Comparison of ENCODE assay signal across 8 mouse cellular contexts in the genomic region with DNA sequence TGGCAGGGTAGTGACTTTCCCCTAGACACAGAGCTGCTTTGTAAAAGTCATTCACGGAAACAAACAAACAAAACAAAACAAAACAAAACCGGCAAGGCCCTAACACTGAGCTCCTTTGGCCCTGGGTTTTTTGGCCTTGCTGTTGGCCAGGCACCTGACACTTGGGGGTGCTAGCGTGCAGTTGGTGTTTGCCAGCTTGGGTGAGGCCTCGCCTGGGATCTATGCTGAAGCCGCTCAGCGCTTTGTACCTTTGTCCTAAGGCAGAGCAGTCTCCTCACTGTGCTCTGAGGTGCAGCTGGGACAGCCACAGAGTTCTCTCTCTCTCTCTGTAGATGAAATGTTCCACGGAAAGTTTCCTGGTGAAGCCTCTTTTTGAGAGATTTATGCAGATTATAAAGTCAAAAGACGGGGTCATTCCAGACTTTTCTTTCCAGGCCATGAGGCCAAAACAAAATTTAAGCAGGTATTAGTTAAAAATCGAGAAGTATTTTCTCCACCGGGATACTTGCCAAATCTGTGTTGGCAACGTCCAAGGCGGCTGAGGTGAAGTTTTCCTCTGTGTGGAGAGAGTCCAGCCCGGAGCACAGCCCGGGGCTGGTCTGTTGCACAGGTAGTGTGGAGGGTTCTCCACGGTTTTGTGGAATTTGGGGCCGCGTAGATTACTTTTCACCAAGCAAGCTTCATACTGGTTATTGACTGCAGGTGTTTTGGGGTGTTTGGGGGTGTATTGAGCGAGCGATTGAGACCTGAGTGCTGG.
A peak's percentile ranks its signal among the peaks of the same experiment; 100 is the strongest.
DNase-seq lines count a peak whose midpoint lies in the region; ATAC-seq and TF ChIP-seq lines count a peak whose summit lies in the region.

No protein-coding gene starts in this region.

- H3K79me2 ChIP-seq in heart, adult 2 months (replicated peaks; ENCODE audit: control insufficient read depth, insufficient read depth, low read length), result no peaks in the 10 kb centered on the region

- no peaks in the 10 kb centered on the region for H3K36me3 ChIP-seq in heart, adult 2 months (ENCODE audit: control insufficient read depth, insufficient read depth, low read length)
- H3K36me3 ChIP-seq in kidney, adult 2 months (ENCODE audit: control insufficient read depth, insufficient read depth, low read length), result no peaks in the 10 kb centered on the region
- no peaks in the 10 kb centered on the region for H3K36me3 ChIP-seq in limb, embryonic 10.5 days
- no peaks in the 10 kb centered on the region for H3K36me3 ChIP-seq in midbrain, embryonic 14.5 days (ENCODE audit: control insufficient read depth, insufficient read depth, low read length)
- H3K36me3 ChIP-seq in stomach, embryonic 15.5 days, result no peaks in the 10 kb centered on the region

- H3K4me2 ChIP-seq in midbrain, embryonic 14.5 days (ENCODE audit: low read length), result no peak overlapping the region
- H3K4me2 ChIP-seq in stomach, embryonic 15.5 days, result no peak overlapping the region

- H3K27me3 ChIP-seq in heart, adult 2 months (ENCODE audit: control insufficient read depth, insufficient read depth, low read length), result no peaks in the 10 kb centered on the region
- H3K27me3 ChIP-seq in kidney, adult 2 months (replicated peaks; ENCODE audit: control insufficient read depth, insufficient read depth, low read length), result no peaks in the 10 kb centered on the region
- H3K27me3 ChIP-seq in limb, embryonic 10.5 days (ENCODE audit: low read depth, poor library complexity, severe bottlenecking), result peaks cover 19% of the 10 kb centered on the region; the same call in 1 of the 2 replicates
- no peaks in the 10 kb centered on the region for H3K27me3 ChIP-seq in midbrain, embryonic 14.5 days (ENCODE audit: control insufficient read depth, insufficient read depth, low read length)
- no peaks in the 10 kb centered on the region for H3K27me3 ChIP-seq in stomach, embryonic 15.5 days (replicated peaks)

- peak; percentile 61 for DNase-seq in 416B (ENCODE audit: low read depth)
- peak; percentile 82 for DNase-seq in adrenal gland, postnatal 10 days
- peak; percentile 73 for DNase-seq in embryo, embryonic 9.5 days (ENCODE audit: extremely low spot score)
- peak; percentile 66 to 80 for DNase-seq in heart, adult 2 months
- DNase-seq in kidney, adult 2 months, result peak; percentile 89
- peak; percentile 79 for DNase-seq in limb, embryonic 10.5 days (ENCODE audit: low spot score)
- DNase-seq in midbrain, embryonic 14.5 days, result peak; percentile 79

- intact Hi-C loops in heart, adult 2 months (cut with DNase I), result loop anchor here (10.0 kb wide), 1 partner anchor 506 kb away; no protein-coding TSS in a partner anchor

- no peak overlapping the region for H3K27ac ChIP-seq in heart, adult 2 months
- H3K27ac ChIP-seq in kidney, adult 2 months (ENCODE audit: insufficient read depth, low read depth, low read length), result peak overlapping the region; percentile 59
- peak overlapping the region; percentile 5; the same call in 1 of the 2 replicates for H3K27ac ChIP-seq in limb, embryonic 10.5 days
- H3K27ac ChIP-seq in midbrain, embryonic 14.5 days (replicated peaks; ENCODE audit: low read depth, low read length), result no peak overlapping the region
- no peak overlapping the region for H3K27ac ChIP-seq in stomach, embryonic 15.5 days

- peak; percentile 71; the same call in 1 of the 2 replicates for ATAC-seq in midbrain, embryonic 14.5 days (ENCODE audit: low FRiP score, low TSS enrichment)
- ATAC-seq in stomach, embryonic 15.5 days (ENCODE audit: insufficient read depth, low FRiP score, low read depth), result peak; percentile 77

- 0 out of 2 replicates have a peak, but pooled peaks have one; percentile 55 for TF ChIP-seq EP300 in heart, adult 2 months (IDR thresholded peaks at IDR 0.05; ENCODE audit: insufficient read depth, low read depth, low read length)

- H3K9ac ChIP-seq in heart, adult 2 months (ENCODE audit: low read depth, low read length), result no peak overlapping the region
- no peak overlapping the region for H3K9ac ChIP-seq in midbrain, embryonic 14.5 days (replicated peaks; ENCODE audit: low read length)
- no peak overlapping the region for H3K9ac ChIP-seq in stomach, embryonic 15.5 days

- WGBS in heart, adult 2 months, result 50% methylated on average over 19 of the region's 19 CpGs
- WGBS in kidney, adult 2 months, result 31% methylated on average over 19 of the region's 19 CpGs
- 50% methylated on average over 19 of the region's 19 CpGs for WGBS in limb, embryonic 10.5 days
- 55% methylated on average over 19 of the region's 19 CpGs for WGBS in midbrain, embryonic 14.5 days
- WGBS in stomach, embryonic 15.5 days, result 49% methylated on average over 19 of the region's 19 CpGs

- H3K4me3 ChIP-seq in heart, adult 2 months, result no peak overlapping the region
- H3K4me3 ChIP-seq in kidney, adult 2 months (ENCODE audit: insufficient read depth, low read depth, low read length), result no peak overlapping the region
- H3K4me3 ChIP-seq in limb, embryonic 10.5 days, result no peak overlapping the region
- no peak overlapping the region for H3K4me3 ChIP-seq in midbrain, embryonic 14.5 days (replicated peaks; ENCODE audit: low read depth, low read length)
- H3K4me3 ChIP-seq in stomach, embryonic 15.5 days (replicated peaks), result no peak overlapping the region

- peak; percentile 90 for TF ChIP-seq CTCF in heart, adult 2 months (IDR thresholded peaks at IDR 0.05)
- TF ChIP-seq CTCF in kidney, adult 2 months (conservative IDR thresholded peaks at IDR 0.05; ENCODE audit: insufficient read depth, insufficient read length, low read depth, low read length), result peak; percentile 81

- H3K9me3 ChIP-seq in limb, embryonic 10.5 days (replicated peaks), result no peaks in the 10 kb centered on the region
- no peaks in the 10 kb centered on the region for H3K9me3 ChIP-seq in midbrain, embryonic 14.5 days (ENCODE audit: control insufficient read depth, low read length)
- no peaks in the 10 kb centered on the region for H3K9me3 ChIP-seq in stomach, embryonic 15.5 days

- H3K4me1 ChIP-seq in heart, adult 2 months (ENCODE audit: control insufficient read depth, insufficient read depth, low read length), result peaks cover 3% of the 10 kb centered on the region
- H3K4me1 ChIP-seq in kidney, adult 2 months (ENCODE audit: control insufficient read depth, insufficient read depth, low read length), result peaks cover 9% of the 10 kb centered on the region
- peaks cover 43% of the 10 kb centered on the region for H3K4me1 ChIP-seq in limb, embryonic 10.5 days
- 0 out of 2 replicates have a peak, but pooled peaks cover 4% of the 10 kb centered on the region for H3K4me1 ChIP-seq in midbrain, embryonic 14.5 days (ENCODE audit: control insufficient read depth, insufficient read depth, low read length)
- H3K4me1 ChIP-seq in stomach, embryonic 15.5 days, result 0 out of 2 replicates have a peak, but pooled peaks cover 3% of the 10 kb centered on the region

- TF ChIP-seq POLR2A in heart, adult 2 months (IDR thresholded peaks at IDR 0.05; ENCODE audit: insufficient read depth, low read depth, low read length), result no peak
- TF ChIP-seq POLR2A in kidney, adult 2 months (IDR thresholded peaks at IDR 0.05; ENCODE audit: low read depth, low read length), result no peak

Comparison
In these comparisons a context has a peak if more than half of its experiments do, and no peak if none do; other contexts are left out.
1. H3K27ac ChIP-seq: peak in kidney, adult 2 months (single experiment) and limb, embryonic 10.5 days (single experiment); none in heart, adult 2 months (single experiment), midbrain, embryonic 14.5 days (single experiment) and stomach, embryonic 15.5 days (single experiment).
2. Peak in every context shown above with its lines, with median percentiles within 50 percentile points of each other: DNase-seq.